Mouse (Mus musculus): ENCODE measurements around the gene Ankrd55.

GRCm38 (mm10) chr13:112363218-112363617, 75.0 kb downstream of the Ankrd55 start:
- TF ChIP-seq MAX (IDR thresholded peaks at IDR 0.05; ENCODE audit: low read length) (no peak), CTCF (IDR thresholded peaks at IDR 0.05 in 2 of 3, conservative IDR thresholded peaks at IDR 0.05 in 1 of 3; ENCODE audit: control insufficient read depth in 1 of 3, insufficient read depth in 1 of 3, low read depth in 2 of 3, low read length in 3 of 3, poor library complexity in 1 of 3, severe bottlenecking in 1 of 3) (no peak), ZKSCAN1 (IDR thresholded peaks at IDR 0.05; ENCODE audit: low read depth, low read length) (no peak), EP300 (IDR thresholded peaks at IDR 0.05; ENCODE audit: low read depth in 1 of 2, low read length in 2 of 2) (no peak), BHLHE40 (IDR thresholded peaks at IDR 0.05; ENCODE audit: borderline replicate concordance, low read depth, low read length) (no peak), POLR2A (IDR thresholded peaks at IDR 0.05; ENCODE audit: control insufficient read depth in 1 of 2, insufficient read depth in 1 of 2, low read depth in 1 of 2, low read length in 2 of 2, poor library complexity in 1 of 2) (no peak), MEF2A (IDR thresholded peaks at IDR 0.05; ENCODE audit: extremely low read depth, insufficient replicate concordance, low read depth, low read length, poor library complexity, severe bottlenecking) (no peak), NRF1 (IDR thresholded peaks at IDR 0.05; ENCODE audit: insufficient read depth, low read depth, low read length, poor library complexity, severe bottlenecking) (no peak), HCFC1 (IDR thresholded peaks at IDR 0.05; ENCODE audit: low read depth, low read length) (no peak), MXI1 (IDR thresholded peaks at IDR 0.05; ENCODE audit: low read depth, low read length) (no peak)
